Mouse (Mus musculus) fat pad, adult 2 months (tissue): ENCODE data around the gene Fgfr2.

Experiments
- DNase-seq: peaks from one replicate; pipeline ENCODE4 v3.0.0-alpha.2; 2011; ENCODE audit warnings: low read depth, low spot score; ENCODE audit errors: extremely low read depth

Fgfr2 gene

DNA sequence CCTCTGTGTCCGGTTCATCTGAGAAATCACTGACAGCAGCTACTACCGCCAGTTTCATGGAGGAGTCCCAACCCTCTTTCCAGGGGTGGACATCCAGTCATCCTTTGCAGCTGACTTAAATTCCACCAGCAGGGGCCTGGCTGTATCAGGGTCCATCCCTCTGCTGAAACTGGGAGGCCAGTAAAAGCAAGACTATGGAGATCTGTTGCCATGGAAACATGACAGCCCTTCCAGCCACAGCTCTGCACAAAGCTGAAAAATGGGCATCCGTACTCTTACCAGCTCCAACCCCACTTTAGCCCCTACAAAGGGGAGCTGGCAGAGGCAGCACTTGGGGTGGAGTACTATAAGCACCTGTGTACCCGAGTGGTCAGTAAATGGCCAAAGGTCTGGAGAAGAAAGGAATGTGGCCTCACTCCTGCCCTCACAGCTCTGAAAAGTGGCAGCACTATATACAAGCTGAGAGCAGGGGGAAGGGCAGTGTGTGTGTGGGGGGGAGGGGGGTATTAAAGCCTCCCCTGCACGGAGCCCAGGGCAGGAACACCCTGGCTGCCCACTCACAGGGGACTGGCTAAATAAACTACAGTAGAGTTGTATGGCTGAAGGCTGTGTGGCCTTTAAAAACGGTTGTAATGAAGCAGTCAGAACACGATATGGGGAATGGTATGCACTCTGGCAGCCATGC, 341.9 kb downstream of the Fgfr2 start:
- no peak for DNase-seq

DNA sequence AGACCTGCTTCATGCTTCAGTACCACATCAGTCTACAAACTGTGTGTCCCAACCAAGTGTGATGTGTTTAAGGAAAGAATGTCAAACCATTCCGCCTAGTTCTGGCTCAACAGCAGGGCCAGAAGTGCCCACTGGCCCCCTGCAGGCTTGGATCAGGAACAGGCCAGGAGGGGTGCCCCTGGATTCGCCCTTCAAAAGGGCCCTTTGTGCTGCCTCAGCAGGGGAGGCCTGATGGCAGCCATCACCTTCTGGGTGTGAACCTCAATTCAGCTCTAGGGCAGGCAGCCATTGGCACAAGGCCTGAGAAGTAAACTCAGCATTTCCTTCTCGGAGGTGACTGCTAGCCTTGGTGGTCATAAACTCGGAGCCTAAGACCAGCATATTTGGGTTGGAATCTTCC, 342.5 kb downstream of the Fgfr2 start:
- no peak for DNase-seq

DNA sequence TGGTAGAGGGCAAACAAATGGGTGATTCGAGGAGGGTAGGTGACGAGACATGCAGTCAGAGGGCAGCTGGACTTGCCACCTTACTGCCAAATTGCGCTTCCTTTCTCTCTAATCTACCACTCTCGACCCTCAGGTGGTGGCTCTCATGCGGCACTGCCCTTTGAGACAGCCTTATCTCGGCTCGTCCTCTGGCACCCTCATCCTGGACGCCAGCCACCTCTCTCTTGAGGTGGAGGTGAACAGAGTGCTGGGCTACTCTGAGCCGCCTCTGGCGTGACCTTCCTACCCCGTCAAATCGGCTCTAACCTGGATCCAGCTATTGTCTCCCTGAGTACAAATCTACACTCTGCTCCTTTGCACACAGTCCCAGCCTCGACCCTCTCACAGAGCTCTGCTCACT, 344.5 kb downstream of the Fgfr2 start:
- DNase-seq = no peak

DNA sequence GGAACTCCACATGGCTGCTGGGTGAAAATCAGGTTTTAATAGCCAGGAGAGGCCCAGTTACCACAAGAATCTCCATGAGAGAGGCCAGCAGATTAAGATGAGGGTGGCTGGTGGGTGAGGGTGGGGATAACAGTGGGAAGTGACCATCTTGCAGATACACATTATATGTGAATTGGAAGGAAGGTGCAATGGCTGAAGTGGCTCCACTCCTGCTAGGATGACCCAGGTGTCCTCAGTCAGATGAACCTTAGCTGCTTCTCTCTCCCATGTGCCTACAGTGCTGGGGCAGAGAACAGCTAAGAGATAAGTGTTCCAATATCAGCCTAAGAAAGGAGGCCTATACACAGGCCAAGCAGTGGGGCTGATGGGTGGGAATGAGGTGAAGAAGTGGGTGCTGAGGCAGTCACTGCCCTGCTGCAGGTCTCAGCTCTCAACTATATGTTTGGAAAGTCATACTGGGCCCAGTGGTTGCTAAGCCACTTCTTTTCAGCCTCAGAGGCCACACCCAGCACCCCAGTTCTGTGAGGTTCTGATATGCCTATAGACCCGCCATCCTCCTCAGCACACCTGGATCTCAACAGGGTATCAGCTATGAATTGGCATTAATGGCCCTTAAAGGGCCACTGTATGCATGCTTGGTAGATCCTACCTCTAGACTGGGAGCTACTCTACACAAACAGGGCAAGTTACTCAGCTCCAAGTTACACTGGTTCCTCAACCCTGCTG, 345.3 kb downstream of the Fgfr2 start:
- DNase-seq = no peak

DNA sequence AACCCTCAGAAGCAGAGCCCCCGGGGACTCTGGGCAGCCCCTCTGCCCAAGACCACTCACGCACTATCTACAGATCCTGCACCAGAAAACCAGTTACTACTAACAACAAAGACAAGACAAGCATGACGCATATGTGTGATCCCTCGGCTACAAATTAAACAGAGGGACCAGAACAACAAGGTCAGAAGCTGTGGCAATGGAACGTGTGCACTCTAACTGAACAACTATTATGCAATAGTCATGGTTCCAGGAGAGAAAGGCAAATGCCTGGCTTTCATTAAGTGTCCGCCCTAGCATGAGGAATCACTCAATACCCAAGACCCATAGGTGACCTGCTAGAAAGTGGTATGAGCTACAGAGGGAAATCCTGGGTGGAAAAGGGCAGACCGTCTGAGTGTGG, 346.0 kb downstream of the Fgfr2 start:
- DNase-seq = no peak

DNA sequence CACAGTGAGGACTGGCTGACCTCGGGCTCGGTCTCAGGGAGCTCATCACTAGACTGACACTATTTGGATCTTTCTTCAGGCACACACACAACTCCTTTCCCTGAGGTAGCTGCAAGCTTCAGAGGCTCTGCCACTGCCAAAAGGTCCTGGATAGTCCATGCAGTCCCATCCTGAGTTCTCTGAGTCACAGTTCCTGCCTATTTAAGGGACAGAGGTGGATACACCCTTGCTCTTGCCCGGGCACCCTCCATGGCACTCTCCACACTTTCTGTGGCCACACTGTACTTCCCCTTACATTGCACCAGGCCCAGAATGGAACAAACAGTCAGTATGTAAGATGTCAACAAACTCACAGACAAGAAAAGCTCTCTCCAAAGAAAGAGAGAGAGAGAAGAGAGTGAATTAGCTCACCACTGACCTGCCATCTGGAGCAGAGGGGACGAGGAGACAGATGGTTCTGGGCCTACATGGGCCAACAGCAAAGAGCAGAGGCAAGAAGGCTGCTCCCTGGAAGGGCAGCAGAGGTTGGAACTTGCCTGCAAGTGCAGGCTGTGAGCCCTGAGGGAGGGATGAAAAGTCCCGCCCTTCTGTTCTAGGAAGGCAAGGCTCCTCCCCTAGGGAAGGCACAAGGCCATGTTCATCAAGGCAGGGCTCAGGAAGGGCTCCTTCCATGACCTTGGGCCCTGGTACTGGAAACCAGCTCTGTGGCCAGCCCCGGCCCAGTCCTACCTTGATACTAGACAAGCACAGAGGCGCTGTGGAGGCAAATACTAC, 346.6 kb downstream of the Fgfr2 start:
- no peak for DNase-seq

DNA sequence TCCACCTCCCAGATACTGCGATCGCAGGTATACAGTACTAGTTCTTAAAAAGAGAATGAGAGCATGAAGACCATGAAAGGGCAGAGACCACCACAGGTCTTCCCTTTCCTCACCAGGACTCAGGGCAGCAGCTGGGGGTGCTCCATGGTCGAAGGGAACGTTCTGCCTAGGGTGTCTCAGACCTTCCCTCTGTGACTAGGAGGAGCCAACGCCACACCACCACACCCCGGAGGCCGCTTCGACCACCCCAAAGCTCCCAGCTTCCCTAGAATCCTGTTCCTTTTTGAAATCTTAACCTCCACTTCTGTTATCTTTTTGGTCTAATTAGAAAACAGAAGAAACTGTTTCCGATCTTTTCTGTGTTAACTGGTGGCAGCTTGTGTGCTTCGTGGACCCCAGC, 347.2 kb downstream of the Fgfr2 start:
- no peak for DNase-seq

DNA sequence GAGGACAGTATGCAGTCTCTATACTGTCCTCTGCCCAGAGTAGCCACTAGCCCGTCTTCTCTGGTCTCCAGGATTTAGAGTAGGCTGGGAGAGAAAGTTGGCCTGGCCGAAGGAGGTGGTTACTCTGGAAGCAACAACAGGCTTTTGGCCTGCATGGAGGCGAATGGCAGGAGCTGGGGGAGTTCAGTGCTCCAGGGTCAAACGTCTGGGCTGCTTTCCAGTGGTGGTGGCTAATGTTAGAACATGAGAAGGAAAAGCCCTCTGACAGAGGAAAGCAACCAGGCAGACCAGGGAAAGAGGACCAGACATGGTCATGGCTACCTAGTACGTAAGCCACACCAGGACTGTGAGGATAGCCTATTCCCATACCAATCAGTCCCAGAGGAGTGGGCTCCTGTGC, 347.8 kb downstream of the Fgfr2 start:
- no peak for DNase-seq

DNA sequence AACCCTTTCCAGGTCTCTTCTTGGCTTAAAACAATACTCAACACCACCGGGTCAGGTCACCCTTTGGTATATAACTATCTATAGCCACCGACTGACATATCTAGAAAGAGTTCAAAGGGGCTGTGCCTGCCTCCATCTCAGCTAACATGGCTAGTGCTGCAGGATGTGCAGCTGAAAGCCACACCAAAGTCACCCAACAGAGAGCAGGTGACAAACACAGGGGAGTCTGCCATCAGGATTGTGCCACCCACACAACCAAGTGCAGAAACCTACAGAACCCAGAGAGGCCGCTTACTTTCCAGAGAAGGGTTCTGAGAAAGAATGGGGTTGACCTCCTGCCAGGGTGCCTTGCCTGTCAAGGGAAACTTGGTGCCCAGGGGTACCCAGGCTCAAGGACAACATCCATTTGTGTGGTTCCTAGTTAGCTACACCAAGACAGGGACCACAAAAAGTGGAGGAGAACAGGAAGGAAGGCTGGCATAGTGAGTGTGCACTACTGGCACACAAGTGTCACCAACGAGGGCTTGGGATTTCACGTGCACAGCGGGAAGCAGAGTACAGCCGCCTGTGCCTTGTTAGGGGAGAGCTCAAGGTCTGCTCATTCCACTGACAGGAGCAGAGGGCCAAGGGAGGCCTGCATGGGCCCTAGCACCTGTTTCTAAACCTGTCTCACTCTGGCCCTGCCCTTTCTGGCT, 350.0 kb downstream of the Fgfr2 start:
- no peak for DNase-seq

DNA sequence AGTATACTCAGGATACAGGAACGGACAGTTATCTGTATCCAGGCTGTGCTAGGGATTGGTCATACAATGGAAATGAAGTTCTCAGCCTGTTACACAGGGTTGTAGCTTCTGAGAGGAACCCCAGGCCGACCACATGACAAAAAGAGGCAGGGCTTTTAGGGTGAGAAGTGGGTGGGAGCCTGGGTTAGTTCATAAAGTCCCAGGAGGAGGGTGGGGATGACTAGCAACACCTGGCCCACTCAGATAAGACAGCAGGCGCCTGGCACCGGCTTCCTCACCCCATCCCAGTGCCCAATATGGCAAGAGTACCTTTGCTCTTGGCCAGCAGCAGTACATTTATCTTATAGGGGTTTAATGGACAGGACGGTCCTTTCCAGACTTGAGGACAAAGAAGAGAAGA, 350.7 kb downstream of the Fgfr2 start:
- DNase-seq = no peak

DNA sequence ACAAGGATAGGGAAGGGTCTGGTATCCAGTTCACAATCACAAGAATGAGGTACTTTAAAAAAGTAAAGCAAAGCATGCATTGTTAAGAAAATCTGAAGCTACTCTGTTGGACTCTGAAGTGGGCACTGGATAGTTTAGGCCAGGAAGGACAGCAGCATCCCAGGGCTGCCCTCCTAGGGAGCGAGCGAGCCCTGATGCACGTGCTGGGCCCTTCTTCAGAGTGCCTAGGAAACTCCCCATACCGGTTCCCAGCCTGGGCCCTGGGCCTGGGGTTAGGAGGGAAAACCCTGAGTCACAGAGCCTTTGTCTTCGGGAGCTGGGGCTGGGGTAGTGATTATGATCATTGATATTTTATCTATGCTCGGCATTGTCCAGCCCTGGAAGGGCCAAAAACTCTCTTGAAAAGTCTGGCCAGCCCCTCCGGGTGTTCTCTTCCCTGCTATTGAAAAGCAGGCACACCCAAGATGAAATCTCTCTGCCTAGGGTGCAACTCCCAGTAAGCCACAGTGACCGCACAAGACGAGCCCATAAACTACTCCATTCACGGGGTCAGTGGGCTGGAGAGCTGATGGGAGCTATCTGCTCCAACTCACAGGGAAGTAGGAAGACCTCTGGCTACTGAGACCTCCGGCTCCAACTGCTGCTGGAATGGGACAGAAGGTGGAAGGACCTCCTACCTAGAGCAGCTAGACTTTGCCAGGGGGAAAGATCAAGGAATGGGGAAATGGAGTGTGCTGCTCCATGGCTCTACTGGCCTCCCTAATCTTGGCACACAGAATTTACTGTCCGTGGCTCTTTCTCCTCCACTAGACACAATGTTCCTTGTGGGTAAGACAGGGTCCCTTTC, 354.4 kb downstream of the Fgfr2 start:
- no peak for DNase-seq

DNA sequence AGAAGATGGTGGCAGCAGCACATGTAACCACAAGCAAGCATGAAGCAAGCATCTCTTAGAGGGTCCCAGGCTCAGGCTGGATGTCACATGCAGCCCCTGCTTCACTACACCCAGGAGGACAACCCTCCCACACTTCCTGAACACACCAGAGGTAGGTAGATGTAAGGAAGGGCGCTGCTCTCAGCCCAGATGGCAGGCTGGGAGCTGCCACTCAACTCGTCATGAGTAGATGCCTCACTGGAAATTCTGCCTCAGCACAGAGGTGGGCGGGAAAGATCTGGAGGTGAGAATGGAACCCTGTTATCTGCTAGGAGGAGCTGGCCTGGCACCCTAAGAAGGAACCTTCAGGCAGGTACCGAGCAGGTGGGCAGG, 355.2 kb downstream of the Fgfr2 start:
- DNase-seq = no peak

DNA sequence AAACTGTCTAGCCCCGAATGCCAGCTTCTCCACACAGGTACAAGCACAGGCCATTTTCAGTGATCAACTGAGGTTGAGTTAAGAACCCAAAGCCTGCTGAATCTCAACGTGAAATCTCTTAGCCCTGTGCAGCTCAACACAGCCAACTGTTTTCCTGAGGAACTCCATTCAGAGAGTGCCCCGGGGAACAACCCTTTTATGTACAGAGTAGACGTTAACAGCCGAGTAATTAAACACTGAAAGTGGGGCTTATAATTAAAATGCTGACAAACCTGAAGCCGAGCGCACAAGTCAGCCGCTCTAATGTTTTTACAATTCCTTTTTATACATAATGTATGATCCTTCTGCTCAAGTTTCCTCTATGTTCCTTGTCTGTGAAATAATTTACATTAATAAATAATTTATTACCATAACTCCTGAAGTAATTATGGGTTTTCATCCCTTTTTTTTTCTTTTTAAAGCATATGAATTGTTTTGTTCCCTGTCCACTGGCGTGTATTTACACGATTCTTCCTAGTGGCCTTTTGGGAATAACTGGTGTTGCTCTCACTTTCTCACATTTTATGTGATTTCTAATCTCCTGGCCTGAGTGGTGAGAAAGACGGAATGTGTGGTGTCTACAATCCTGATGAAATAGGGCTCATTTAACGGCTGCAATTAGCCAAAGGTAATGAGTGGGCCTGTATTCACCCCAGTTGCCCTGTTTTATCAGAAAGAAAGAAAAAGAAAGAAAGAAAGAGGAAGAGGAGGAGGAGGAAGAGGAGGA, 355.7 kb downstream of the Fgfr2 start:
- DNase-seq = no peak

DNA sequence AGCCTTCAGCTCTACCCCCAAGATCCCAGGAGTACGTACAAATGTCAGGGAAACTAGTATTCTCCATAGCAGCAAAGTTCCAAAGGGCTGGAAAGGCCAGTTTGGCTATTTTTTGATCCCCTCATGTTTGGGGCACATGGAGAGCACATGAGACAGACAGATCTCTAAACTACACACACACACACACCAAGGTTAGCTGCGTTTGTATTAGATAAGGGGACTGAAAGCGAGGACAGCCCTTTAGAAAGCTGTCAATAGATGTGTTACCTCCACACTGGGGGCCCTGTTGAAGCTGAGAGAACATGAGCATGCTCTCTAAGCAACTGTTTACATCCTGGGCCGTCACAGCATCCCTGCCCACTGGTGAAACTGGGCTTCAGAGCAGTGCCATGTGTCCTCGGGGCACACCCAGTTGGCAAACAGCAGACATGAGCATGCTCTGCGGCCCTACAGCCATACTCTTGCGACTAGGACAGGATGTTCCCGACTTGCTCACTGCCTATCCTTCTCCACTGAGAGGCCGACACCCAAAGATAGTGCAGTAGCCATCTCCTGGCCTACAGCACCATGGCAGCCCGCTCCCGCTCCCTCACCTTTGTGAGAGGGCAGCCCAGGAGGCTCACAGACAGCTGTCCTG, 356.8 kb downstream of the Fgfr2 start:
- no peak for DNase-seq

DNA sequence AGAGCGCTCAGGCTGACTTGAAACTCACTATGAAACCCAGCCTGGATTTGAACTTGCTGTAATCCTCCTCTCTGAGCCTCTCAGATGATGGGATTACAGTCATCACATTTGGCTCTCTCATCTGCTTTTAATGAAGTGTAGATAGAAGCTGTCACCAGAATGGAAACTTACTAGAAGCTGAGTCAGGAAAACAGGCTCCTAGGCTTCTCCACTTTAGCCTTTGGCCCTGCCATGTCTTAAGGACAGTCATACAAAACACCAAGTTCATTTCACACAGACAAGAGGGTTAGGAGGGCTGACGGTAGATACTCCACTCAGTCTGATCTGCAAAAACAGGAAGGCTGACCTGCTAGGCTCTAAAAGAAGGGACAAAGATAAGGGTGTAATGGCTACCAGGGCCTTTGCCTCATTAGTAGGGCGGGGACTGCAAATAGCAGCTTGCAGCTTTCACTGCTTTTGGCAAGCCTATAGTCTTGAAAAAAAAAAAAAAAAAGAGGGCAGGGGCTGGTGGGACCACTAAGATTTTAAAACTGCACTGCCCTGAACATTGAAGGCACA, 357.4 kb downstream of the Fgfr2 start:
- no peak for DNase-seq

DNA sequence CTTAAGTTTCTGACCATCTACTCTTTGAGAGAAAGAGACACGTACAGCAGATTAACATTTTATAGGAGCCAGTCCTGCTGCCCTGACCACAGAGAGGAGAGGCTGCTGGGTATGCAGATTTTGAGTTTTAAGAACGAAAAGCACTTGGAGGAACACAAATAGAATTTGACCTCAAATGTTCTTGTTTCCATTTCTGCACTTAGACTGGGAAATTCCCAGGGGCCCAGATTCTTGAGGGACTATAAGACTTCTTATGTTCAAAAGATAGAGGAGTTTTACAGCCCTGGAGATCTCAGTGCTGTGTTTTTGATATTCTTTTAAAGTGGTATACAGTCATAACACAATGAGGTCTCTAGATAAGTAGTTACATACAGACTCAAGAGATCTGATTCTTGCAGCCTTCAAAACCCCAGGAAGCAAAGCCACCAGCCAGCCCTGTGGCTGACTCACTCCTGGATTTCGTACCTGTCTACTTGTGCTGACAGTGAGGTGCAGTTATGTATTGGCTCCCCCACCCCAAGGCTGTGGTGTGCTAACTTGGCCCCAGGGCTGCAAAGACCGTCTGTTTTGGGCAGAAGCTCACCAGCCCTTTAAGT, 358.2 kb downstream of the Fgfr2 start:
- no peak for DNase-seq

DNA sequence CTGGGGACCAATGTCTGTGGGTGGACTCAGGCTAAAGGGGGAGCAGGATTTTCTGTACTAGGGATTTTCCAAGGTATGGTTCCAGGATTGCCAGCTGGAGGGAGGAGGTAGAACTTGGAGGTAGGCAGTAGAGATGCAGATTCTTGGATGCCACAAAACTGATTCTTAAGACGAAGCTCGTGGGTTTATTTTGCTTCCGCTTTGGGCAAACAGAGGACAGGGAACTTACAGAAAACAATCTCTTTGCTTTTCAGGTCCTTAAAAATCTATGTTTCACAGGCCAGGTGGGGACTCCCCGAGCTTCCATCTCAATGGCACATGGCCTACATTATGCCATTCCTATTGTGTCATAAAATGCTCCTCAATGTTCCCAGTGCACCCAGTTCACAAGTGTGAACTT, 358.8 kb downstream of the Fgfr2 start:
- no peak for DNase-seq

DNA sequence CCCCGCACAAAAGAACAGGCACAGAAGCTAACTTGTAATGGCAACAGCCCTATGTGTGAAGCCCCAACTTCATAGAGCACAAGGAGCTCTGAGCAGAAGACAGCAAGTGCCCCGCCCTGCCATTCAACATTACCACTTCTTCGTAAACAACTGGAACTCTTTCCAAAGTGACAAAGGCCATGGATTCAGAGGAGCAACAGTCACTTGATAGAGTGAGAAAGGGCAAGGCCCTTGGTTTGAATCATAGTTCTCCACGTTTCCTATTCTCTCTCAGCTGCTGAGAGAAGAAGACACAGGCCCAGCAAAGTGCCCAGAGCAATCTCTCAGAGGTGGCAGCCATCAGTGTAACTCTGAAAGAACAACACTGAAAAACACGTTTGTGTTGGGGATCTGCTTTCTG, 359.2 kb downstream of the Fgfr2 start:
- DNase-seq = no peak

DNA sequence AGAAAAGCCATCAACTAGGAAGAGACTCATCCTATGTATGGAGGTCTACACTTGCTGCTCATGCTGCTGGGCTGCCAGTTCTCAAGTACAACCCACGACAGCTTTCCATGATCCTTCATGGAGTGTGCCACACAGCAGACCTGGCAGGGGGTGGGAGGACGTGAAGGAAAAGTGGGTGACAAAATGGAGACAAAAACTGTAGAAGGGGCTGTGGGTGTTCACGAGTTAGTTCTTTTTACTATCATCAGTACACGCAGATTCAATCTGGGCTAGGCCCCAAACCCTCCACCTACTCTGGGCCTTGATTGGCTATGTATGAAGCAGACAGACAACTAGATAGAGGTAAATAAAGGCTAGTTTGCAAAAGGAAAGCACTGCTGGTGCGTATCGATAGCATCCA, 359.8 kb downstream of the Fgfr2 start:
- no peak for DNase-seq
